Mouse (Mus musculus) natural killer cell, adult 2 months (primary cell): Measurements from ENCODE around the gene Renbp.

Experiments used
- DNase-seq, 2 experiments: peaks; one replicate each; pipeline ENCODE4 v3.0.0; 2022; ENCODE audit warnings: low spot score in 2 of 2

Renbp gene

GRCm38 (mm10) chrX:73930402-73931062 is at the start of gene Renbp:
Renbp (minus strand) TSS chrX:73930850.
- peak; percentile 29 to 60 for DNase-seq

DNA sequence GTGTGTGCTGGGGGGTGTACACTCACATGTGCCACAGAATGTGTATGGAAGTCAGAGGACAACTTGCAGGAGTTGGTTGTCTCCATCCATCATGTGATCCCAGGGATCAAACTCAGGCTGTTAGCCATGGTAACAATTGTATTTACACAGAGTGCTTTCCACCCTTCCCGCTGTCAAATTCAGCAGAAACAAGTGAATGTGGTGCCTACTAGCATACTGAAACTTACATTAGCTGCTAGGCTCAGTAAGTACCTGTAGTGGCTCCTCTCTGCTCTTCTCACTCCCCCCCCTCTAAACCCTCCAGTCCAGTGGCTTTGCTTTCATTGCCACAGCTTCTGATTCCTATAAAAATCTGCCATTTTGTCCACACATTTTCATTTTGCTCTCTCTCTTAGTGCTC is 47.1 kb upstream of the Renbp start:
- DNase-seq, result no peak

GRCm38 (mm10) chrX:73976283-73976682 is 45.6 kb upstream of the Renbp start:
- peak in 1 of 2 experiments; percentile 6 for DNase-seq

DNA sequence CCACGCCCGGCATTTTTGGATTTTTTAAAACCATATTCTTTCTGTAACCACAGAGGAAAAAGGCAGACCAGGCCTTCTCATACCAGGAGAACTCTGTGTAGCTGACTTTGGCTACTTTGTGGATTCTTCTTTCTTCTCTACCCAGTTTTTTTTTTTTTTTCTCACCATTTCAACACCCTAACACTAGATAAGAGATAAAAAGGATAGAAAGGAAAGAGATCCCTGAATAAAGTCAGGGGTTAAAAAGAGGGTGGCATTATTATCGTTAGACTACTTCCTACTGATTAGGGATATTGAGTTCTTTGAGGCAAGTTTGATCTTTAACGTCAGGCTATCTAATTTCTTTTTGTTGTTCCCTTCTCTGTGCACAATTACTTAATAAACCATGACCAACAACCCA is 42.1 kb upstream of the Renbp start:
- no peak for DNase-seq

- DNase-seq, result no peak
These were observed 40.1 kb upstream of the Renbp start for GRCm38 (mm10) chrX:73970781-73971180.

DNA sequence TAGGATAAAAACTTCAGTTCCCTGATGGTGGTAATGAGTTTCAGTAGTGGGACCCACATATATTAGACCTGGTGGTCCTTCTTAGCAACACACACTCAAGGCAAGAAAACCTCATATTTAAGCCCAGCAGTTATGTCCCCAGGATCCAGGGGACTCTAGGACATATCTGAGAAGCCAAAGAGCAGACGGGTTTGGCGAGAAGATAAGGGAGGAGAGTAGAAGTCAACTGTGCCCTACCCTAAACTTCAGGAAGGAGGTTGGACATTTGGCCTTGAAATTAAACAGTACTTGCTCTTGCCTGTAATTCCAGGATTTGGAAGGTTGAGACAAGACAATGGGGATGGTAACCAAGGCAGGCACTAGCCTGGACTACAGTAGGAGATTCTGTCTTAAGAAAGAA is 39.1 kb upstream of the Renbp start:
- no peak for DNase-seq

DNA sequence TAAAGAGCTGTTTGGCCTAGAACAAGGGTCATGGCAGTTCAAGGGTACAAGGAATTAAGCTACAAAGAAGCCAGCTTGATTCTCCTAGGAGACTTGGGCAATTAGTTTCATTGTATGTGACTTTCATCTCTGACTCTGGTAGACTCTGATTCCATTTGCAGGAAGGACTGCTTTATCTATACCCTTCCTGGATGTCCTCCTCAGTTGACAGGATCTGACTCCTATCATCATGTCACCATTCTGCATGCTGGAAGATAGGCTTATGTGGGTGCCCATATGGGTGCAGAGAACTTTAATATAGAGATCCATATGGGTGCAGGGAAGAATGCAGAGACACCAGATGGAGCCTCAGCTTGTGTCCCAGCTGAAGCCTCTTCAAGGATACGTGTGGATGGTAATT is 38.5 kb upstream of the Renbp start:
- no peak for DNase-seq

DNA sequence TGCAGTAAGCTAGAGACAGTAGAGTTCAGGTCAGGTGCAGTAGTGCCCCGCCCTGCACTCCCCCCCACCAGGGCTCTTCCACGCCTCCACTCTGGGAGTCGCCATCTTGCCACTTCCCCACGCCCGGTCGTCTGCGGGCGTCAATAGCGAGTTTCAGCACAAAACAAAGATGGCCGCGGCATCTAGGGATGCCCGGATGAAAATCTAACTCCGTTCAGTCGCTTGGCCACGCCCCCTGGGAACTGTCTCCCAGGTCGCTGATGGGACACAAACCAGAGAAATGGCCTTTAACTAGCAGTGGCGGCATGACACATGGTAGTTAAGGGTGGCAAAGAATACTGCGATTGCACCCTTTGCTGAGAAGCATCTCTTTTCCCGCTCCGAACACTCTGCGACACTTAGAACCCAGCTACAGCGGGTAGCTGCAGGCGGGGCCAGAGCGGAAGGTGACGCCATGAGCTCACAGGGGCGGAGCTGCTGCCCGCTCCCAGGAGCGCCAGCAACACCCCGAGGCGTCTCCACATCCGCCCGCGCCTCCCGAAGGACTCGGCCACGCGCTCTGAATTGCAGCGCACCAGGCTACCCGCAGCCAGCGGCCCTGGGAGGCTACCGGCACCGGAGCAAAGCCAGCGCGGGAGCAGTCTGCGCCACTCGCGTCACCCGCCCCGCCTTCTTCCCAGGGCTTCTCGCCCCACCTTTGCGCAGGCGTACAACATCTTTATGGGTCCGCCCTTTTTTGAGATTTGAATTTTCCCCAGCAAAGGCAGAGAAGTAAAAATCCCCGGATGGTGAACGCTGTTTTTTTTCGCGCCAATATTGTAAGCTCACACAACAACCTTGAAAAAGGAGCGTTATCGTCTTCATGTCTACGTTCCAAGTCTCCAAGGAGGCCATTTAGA is 36.8 kb upstream of the Renbp start:
- peak; percentile 88 to 90 for DNase-seq

DNA sequence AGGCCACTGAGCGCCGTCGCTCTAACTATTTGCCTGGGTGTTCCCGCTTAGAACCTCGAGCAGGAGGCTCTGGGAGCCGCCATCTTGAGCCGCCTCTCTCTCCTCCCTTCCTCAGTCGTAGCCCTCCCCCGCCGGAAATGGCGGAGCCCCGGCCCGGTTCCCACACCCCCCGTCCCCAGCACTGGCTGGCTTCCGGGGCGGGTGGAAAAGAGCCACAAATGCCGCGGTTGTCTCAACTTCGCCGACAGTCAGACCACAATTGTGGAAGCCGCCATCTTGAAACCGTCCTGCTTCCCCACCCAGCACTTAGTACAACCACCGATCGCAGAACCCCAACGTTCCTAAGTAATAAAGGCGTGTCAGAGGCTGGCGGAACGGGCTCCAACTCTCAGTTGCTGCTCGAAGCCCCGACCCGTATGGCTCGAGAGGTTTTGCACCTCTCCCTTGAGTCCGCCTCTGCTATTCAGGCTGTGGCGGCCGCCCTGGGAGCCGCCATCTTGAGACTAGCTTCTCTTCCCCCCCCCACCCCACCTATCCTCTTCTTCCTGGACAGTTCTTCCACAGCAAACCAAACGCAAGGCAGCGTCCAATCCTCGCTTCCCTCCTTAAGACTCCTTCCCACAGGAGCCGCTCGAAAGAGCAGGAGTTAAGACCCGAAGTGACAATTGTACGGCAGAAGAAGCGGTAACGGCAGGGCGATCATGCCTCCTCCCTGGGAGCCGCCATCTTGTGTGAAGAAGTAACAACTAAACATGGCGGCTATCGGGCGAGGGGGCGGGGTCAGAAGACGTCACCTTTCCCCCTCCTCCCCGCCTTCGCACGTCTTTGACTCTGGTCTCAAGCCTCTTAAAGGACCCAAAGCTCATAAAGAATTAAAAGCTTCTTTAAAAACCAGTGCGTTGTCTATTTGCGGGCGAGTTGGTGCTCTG is 35.9 kb upstream of the Renbp start, which contains the start of gene Hcfc1:
TSS of gene Hcfc1 (minus strand) at position 110 of the 929 bp plus-strand sequence.
- DNase-seq, result peak; percentile 84 to 90

DNA sequence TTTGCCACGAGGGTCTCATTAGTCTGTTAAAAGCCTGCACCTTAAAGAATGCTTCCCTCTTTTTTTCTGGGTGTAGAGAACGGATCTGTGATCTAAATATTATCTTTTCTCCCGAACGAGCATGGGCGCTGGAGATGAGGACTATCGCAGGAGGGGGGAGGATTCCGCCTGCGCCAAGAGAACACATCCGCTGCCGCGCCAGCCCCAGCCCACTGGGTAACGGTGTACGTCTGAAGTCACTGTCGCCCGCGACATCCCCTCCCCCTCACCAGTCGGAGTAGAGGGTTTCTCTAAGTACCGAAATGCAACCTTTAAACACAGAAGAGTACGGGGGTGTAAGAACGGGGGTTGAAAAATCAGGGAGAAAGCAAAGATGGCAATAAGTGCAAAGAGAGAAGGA is 34.7 kb upstream of the Renbp start:
- DNase-seq, result peak; percentile 24 to 48

DNA sequence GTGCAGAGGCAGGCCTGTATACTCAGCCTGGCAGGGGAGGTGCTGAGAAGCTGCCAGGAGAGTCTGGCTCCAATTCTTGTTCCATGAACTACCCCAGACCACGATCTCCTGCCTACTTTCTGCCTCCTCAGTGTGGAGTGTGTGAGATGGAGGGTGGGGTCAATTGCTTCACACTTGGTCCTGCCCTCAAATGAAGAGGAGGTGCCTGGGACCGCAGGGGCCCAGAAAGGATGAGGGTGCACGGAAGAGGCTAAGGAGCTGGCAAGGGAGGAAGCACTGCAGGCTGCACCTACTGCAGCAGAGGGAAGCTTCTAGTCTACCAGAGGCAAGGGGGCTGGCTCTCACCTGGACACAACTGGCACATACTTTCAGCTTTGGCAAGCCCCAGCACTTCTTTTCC is 33.7 kb upstream of the Renbp start:
- DNase-seq, result peak; percentile 11 to 22

GRCm38 (mm10) chrX:73954988-73955387 is 24.3 kb upstream of the Renbp start:
- DNase-seq, result no peak

DNA sequence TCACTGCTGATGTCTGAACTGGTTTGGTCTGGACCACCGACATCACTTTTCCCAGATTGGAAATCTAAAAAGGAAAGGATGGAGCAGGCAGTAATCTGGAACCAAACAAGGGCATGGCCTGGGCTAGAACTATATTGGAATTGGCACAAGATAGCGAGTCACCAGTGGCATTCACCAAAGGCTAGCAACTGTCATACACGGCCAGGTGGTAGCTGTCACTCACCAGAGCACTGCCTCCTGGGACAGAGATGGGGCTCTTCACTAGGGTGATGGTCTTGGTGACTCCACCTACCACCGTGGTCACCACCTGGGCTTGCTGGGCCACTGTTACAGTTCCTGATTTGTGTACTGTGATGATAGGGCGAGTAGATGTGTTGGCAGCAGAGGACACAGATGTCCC is 22.0 kb upstream of the Renbp start:
- no peak for DNase-seq

DNA sequence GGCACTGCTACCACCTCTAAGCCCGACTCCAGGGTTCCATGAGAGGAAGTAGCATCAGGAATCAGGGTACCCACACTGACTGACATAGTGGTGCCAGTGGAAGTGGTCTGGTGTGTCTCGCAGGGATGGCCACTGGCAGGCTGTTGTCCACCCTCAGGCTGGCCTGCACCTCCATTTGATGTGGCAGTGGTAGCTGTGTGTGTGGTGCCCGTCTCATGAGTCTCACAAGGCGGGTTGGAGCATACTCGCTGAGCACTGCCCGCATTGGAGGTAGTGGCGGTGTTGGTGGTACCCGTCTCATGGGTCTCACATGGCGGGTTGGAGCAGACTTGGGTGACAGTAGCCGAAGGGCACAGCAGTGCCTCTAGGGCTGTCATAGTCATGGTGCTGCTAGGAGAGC is 18.7 kb upstream of the Renbp start:
- no peak for DNase-seq

GRCm38 (mm10) chrX:73948647-73949046 is 18.0 kb upstream of the Renbp start:
- DNase-seq, result peak; percentile 57 to 64

GRCm38 (mm10) chrX:73946896-73947295 is 16.2 kb upstream of the Renbp start:
- DNase-seq, result no peak

GRCm38 (mm10) chrX:73942294-73942693 is 11.6 kb upstream of the Renbp start:
- no peak for DNase-seq

DNA sequence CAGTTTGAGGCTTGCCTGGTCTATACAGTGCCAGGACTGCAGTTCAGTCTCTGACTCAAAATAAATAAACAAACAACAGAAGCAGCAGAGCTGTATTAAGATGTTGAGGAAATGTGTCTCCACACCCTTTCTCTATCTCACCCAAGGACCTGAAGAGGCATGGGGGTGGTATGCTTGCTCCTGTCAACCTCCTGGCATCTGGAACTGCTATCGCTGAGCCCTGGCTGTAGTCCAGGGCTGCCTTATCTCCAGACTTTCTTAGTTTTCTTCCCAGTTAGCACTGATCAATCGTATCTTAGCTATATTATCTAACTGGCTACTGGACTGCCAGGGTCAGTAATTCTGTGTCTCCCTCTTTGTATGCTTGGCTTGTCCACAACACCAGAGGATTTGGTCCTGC is 11.2 kb upstream of the Renbp start:
- DNase-seq, result no peak

DNA sequence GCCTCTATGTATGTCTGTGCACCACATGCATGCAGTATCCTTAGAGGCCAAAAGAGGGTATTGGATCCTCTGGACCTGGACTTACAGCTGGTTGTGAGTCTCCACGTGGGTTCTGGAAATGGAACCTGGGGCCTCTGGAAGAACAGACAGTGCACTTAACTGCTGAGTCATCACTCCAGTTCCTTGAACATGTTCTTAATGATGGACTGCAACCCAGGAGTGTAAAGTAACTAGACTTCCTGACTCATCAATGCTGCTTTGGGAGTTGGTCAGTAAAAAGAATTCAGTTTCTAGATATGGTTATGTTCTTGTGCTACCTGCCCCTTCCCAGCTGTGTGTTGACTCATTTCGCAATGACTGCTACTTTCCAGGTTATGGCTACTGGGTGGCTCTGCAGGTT is 1.2 kb upstream of the Renbp start:
- DNase-seq, result no peak

GRCm38 (mm10) chrX:73922550-73922882 is 8.1 kb downstream of the Renbp start:
- no peak for DNase-seq

GRCm38 (mm10) chrX:73921823-73922549 is 8.7 kb downstream of the Renbp start, which contains the start of the genes Arhgap4 and Naa10:
Arhgap4 (minus strand) TSS chrX:73921870.
Naa10 (minus strand) TSS chrX:73921944.
- peak; percentile 59 to 67 for DNase-seq
